Mouse (Mus musculus) kidney, postnatal 0 days (tissue): ENCODE measurements around the gene Srgap2. TPM values are rescaled to one million over a fixed set of nuclear protein-coding genes. Genes with fewer than 3 reads are reported as not detected.
"Not testable (repeated sequence)": the region's sequence is repeated elsewhere in the genome, so short reads cannot be mapped to it uniquely, and the experiment has no call there.

Source experiments
- ATAC-seq: fragments of 200-750 bp; cut with Nextera tagmentation; replicated peaks from 2 replicates; pipeline ENCODE4 v1.8.0; 2017; ENCODE audit warnings: low read depth, moderate number of reproducible peaks, moderate TSS enrichment, moderate library complexity; ENCODE audit not compliant: low FRiP score
- DNase-seq: peaks from one replicate; pipeline ENCODE4 v3.0.0-alpha.2; 2016; ENCODE audit warnings: low spot score
- H3K27ac ChIP-seq: fragments of 300-500 bp; sonication (generic); 2 replicates; pipeline ENCODE4 v1.5.1; 2014; ENCODE audit warnings: mild to moderate bottlenecking
- H3K27me3 ChIP-seq: fragments of 300-500 bp; sonication (generic); 2 replicates; pipeline ENCODE4 v1.6.1; 2014; ENCODE audit warnings: low read length, mixed read lengths; ENCODE audit not compliant: insufficient read depth
- H3K36me3 ChIP-seq: fragments of 300-500 bp; sonication (generic); 2 replicates; pipeline ENCODE4 v1.6.1; 2014; ENCODE audit warnings: low read length, mixed read lengths; ENCODE audit not compliant: insufficient read depth
- H3K4me1 ChIP-seq: fragments of 300-500 bp; sonication (generic); replicated peaks from 2 replicates; pipeline ENCODE4 v1.6.1; 2014; ENCODE audit warnings: antibody characterized with exemption, low read length, mixed read lengths; ENCODE audit not compliant: insufficient read depth
- H3K4me2 ChIP-seq: fragments of 300-500 bp; sonication (generic); 2 replicates; pipeline ENCODE4 v1.6.1; 2014; ENCODE audit warnings: mild to moderate bottlenecking, low read length, moderate library complexity, mixed read lengths
- H3K4me3 ChIP-seq: fragments of 300-500 bp; sonication (generic); replicated peaks from 2 replicates; pipeline ENCODE4 v1.5.1; 2014; ENCODE audit warnings: low read depth, low read length
- H3K9ac ChIP-seq: fragments of 300-500 bp; sonication (generic); 2 replicates; pipeline ENCODE4 v1.6.1; 2014; ENCODE audit warnings: low read depth, low read length
- H3K9me3 ChIP-seq: fragments of 300-500 bp; sonication (generic); replicated peaks from 2 replicates; pipeline ENCODE4 v1.6.1; 2016; ENCODE audit warnings: low read length, inconsistent platforms, mixed read lengths
- CTCF ChIP-seq: IDR thresholded peaks from 2 replicates; pipeline ENCODE4 v1.5.1; 2016; ENCODE audit warnings: antibody characterized with exemption, low read depth, mild to moderate bottlenecking, moderate library complexity
- WGBS: fragments of 180-500 bp; shearing (Covaris S2); extraction: QIAGEN DNeasy Blood & Tissue Kit; methylation state at CpG from one replicate; pipeline ENCODE4 v1.1.7; 2014; 5-methylcytosine and 5-hydroxymethylcytosine counted together
- polyA plus RNA-seq: library from polyadenylated mRNA; unstranded; fragments of >200 nt; fragmentation: Nextera tagmentation; extraction: Ambion mirVana; gene quantifications from 2 replicates; pipeline ENCODE4 v1.2.1, GENCODE M21; 2015

The Srgap2 gene
- polyA plus RNA-seq, 1 experiment from 2014 or later = 6.9 TPM

DNA sequence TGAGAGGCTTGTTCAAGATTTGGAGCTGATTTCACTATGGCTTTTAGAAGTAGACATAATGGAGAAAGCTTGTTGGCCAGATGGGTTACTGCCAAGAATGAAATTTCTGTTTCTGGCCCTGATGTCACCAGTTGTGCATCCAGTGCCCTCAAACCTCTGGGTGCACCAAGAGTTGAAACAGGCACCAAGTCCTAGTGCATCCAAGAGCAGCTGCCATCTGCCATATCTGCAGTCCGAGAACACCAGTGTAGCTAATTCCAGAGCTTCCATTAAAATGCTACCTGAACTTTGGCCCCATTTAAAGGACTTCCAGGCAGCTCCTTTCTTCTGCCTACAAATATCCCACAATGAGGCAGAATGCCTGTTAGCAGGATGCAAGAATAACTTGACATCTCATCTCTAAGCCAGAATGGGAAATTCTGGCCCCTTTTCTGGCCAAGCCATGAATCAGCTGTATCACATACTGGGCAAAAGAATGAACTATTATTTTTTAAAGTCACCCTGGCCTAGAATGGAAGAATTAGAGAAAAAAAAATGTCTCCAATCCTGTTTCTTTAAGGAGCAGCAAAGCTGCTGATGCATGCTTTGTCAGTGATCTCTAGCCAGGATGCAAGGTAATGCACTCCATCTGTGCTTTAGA lies 180.1 kb downstream of the Srgap2 start:
- no peak overlapping the region for H3K4me2 ChIP-seq
- H3K9me3 ChIP-seq = no peaks in the 10 kb centered on the region
- H3K9ac ChIP-seq = no peak overlapping the region
- DNase-seq (peak; percentile 19), ATAC-seq (no peak)
- H3K4me3 ChIP-seq = no peak overlapping the region
- H3K36me3 ChIP-seq = peaks cover 12% of the 10 kb centered on the region; the same call in 1 of the 2 replicates
- no peaks in the 10 kb centered on the region; the same call in 1 of the 2 replicates for H3K4me1 ChIP-seq
- TF ChIP-seq CTCF = no peak
- WGBS = 95% methylated on average over 1 of the region's 1 CpGs
- H3K27me3 ChIP-seq = no peaks in the 10 kb centered on the region
- no peak overlapping the region for H3K27ac ChIP-seq

DNA sequence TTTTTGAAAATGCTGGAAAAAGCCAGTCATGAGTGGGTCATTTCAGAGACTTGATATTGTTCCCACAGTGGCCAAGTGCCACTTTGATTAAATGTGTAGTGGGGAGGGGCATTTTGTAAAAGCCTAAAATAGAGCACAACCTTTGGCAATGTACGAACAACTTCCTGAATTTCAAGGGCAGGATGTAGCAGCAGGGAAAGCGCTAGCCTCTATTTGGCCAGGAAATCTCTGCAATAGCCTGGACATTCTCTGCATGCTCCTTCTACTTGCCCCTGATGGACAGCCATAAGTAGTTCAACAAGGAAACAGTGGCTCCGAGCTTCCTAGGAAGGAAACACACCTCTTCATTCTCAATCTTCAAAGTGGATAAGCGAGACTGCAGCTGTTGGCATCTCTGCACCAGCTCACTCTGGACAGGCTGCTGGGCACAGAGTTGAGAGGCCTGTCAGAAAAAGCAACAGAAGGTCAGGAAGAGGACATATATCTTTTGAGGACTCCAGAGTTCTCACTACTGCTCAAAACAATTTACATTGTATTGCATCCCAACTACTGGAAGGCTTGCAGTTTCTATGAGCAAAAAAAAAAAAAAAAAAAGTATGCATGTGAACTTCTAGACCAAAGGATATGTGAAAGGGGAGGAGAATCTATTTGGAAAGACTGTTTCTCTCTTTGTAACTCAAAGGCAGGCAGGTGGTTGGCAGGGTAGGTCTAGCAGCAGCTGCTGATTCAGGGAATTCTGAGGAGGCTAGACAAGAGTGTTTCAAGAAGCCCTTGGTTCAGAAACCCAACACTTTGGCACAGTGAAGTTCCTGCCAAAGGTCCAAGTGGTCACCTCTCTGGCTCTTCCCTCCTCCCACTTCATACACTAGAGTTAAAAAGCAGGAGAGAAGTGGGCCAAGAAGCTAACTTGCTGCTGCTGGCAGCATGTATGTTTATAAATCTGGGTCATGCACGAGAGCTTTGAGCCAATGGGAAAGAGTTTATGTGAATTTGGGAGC lies 181.4 kb downstream of the Srgap2 start:
- no peak for TF ChIP-seq CTCF
- 59% methylated on average over 5 of the region's 5 CpGs for WGBS
- no peak overlapping the region for H3K9ac ChIP-seq
- ATAC-seq = no peak
- no peak overlapping the region for H3K4me3 ChIP-seq
- H3K27me3 ChIP-seq = no peaks in the 10 kb centered on the region
- no peaks in the 10 kb centered on the region for H3K9me3 ChIP-seq
- peak; percentile 54 for DNase-seq
- H3K4me2 ChIP-seq = no peak overlapping the region
- H3K27ac ChIP-seq = no peak overlapping the region; the same call in 1 of the 2 replicates
- H3K4me1 ChIP-seq = no peaks in the 10 kb centered on the region; the same call in 1 of the 2 replicates
- H3K36me3 ChIP-seq = peaks cover 8% of the 10 kb centered on the region; the same call in 1 of the 2 replicates

DNA sequence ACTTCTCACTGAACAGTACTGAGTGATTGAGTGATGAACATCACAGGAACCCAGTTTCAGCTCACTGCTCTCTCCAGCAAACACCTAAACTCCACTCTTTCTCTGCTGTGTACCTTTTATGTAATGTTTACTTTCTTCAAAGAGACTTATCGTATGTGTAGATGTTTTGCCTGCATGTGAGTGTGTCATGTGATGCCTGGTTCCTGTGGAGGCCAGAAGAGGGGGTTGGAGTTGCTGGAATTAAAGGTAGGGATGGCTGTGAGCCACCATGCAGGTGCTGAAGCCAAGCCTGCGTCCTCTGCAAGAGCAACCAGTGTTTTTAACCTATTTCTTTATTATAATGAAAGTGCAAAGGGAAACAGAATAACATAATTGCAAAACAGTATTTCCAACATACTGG lies 182.5 kb downstream of the Srgap2 start:
- no peaks in the 10 kb centered on the region; the same call in 1 of the 2 replicates for H3K4me1 ChIP-seq
- WGBS = 85% methylated on average over 2 of the region's 2 CpGs
- DNase-seq = no peak

DNA sequence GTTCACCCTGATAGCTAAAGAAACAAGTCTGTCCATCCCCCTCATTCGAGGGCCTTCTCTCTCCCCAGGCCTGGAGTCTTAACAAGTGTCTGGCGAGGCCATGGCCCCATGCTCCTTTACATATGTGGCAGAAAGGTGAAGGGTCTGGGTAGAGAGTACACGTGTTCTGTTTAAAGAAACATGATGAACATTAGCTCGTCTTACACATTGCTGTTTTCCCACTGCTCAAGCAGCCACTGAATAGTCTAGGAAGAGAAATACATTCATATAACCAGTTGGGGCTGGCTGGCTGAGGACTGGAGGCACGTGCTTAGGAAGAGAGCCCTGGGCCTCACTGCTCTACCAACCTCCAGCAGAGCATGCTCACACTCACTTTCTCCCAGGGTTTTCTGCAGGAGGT lies 191.1 kb downstream of the Srgap2 start:
- peak; percentile 15 for DNase-seq
- H3K9ac ChIP-seq = no peak overlapping the region
- H3K36me3 ChIP-seq = peaks cover 15% of the 10 kb centered on the region; the same call in 1 of the 2 replicates
- H3K4me2 ChIP-seq = no peak overlapping the region
- WGBS = 40% methylated on average over 5 of the region's 5 CpGs
- no peak for TF ChIP-seq CTCF
- H3K27ac ChIP-seq = no peak overlapping the region
- no peaks in the 10 kb centered on the region for H3K4me1 ChIP-seq
- H3K27me3 ChIP-seq = no peaks in the 10 kb centered on the region
- no peak overlapping the region for H3K4me3 ChIP-seq
- H3K9me3 ChIP-seq = no peaks in the 10 kb centered on the region
- ATAC-seq = peak; percentile 40; the same call in 1 of the 2 replicates

More for the DNA sequence above, 182.5 kb downstream of the Srgap2 start:
- no peaks in the 10 kb centered on the region for H3K9me3 ChIP-seq
- 0 out of 2 replicates have a peak, but pooled peaks have one; percentile 11 for TF ChIP-seq CTCF
- no peak overlapping the region for H3K4me3 ChIP-seq
- H3K27me3 ChIP-seq = no peaks in the 10 kb centered on the region
- peaks cover 6% of the 10 kb centered on the region; the same call in 1 of the 2 replicates for H3K36me3 ChIP-seq
- no peak overlapping the region for H3K27ac ChIP-seq
- no peak overlapping the region for H3K4me2 ChIP-seq
- no peak overlapping the region for H3K9ac ChIP-seq
- no peak for ATAC-seq

DNA sequence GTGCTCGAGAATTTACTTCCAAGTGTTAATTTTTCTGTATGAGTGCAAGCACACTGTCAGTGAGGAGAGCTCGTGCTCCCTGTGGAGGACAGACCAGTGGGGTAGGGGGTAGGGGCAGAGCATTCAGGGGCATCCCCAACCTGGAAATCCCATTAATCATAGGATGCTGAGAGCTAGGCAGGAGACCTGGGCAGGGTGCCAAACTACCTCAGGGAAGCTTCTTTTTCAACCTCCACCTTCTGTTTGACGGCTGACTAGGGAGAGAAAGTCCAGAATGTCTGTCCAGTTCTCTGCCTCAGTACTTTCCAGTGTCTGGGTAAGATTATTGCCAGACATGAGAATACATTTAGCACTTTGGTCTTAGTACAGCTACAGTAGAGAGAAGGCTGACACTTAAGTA lies 191.5 kb downstream of the Srgap2 start:
- no peak overlapping the region for H3K27ac ChIP-seq
- no peaks in the 10 kb centered on the region for H3K27me3 ChIP-seq
- no peaks in the 10 kb centered on the region for H3K4me1 ChIP-seq
- H3K9ac ChIP-seq = no peak overlapping the region
- DNase-seq (no peak), ATAC-seq (no peak)
- 45% methylated on average over 3 of the region's 3 CpGs for WGBS
- H3K4me2 ChIP-seq = no peak overlapping the region
- no peak for TF ChIP-seq CTCF
- peaks cover 15% of the 10 kb centered on the region; the same call in 1 of the 2 replicates for H3K36me3 ChIP-seq
- H3K9me3 ChIP-seq = no peaks in the 10 kb centered on the region
- no peak overlapping the region for H3K4me3 ChIP-seq

DNA sequence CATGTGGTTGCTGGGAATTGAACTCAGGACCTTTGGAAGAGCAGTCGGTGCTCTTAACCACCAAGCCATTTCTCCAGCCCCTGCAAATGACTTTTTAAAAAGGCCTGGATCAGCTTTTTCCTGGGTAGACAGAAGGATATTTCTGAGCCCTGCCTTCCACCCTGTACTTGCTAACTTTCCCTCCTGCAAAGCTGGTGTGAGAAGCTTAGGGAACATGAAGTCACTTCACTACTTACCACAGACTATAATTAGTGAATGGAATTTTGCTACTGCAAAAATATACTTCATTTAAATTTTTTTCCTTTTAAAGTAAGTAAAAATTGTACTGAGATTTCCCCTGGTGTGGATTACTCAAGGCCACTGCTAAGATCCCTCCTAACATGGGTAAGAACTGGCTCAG lies 196.0 kb downstream of the Srgap2 start:
- Histone ChIP-seq H3K9me3 (no peaks in the 10 kb centered on the region), H3K27ac (no peak overlapping the region), H3K36me3 (peaks cover 12% of the 10 kb centered on the region; the same call in 1 of the 2 replicates), H3K4me2 (no peak overlapping the region), H3K4me3 (no peak overlapping the region), H3K4me1 (no peaks in the 10 kb centered on the region), H3K9ac (no peak overlapping the region), H3K27me3 (no peaks in the 10 kb centered on the region)
- DNase-seq (no peak), ATAC-seq (no peak)
- 86% methylated on average over 1 of the region's 1 CpGs for WGBS
- TF ChIP-seq CTCF = no peak

DNA sequence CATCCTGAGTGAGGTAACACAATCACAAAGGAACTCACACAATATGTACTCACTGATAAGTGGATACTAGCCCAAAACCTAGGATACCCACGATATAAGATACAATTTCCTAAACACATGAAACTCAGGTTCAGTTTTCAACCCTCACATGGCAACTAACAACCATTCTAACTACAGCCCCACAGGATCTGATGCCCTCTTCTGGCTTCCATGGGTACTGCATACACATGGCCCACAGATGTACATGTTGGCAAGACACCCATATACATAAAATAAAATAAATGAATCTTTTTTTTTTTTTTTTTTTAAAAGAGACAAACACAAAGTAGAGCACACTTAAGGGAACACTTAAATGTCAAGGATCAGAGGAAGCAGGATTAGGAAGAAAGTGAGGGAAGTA lies 198.1 kb downstream of the Srgap2 start:
- H3K4me2 ChIP-seq, H3K27ac ChIP-seq, H3K4me3 ChIP-seq, H3K4me1 ChIP-seq, H3K9ac ChIP-seq, H3K9me3 ChIP-seq, ATAC-seq, H3K27me3 ChIP-seq, DNase-seq: not testable (repeated sequence)
- 100% methylated on average over 1 of the region's 1 CpGs for WGBS
- peaks cover 15% of the 10 kb centered on the region; the same call in 1 of the 2 replicates for H3K36me3 ChIP-seq
